Mouse (Mus musculus) adrenal gland, postnatal 4 days (tissue): Measurements from ENCODE around the gene Fgfr2. TPM values are rescaled to one million over a fixed set of nuclear protein-coding genes. Genes with fewer than 3 reads are reported as not detected.

Experiments
- DNase-seq, 2 experiments: peaks; one replicate each; pipeline ENCODE4 v3.0.0; 2021 to 2022; ENCODE audit warnings: low spot score in 2 of 2, mixed read lengths in 2 of 2
- total RNA-seq, 2 experiments: library from RNA; stranded (reverse); gene quantifications; 2 replicates each; pipeline ENCODE4 v1.2.3; 2021

Gene Fgfr2
- total RNA-seq, 2 experiments from 2014 or later: 205 to 210 TPM

DNA sequence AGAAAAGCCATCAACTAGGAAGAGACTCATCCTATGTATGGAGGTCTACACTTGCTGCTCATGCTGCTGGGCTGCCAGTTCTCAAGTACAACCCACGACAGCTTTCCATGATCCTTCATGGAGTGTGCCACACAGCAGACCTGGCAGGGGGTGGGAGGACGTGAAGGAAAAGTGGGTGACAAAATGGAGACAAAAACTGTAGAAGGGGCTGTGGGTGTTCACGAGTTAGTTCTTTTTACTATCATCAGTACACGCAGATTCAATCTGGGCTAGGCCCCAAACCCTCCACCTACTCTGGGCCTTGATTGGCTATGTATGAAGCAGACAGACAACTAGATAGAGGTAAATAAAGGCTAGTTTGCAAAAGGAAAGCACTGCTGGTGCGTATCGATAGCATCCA is 359.8 kb downstream of the Fgfr2 start:
- no peak for DNase-seq

DNA sequence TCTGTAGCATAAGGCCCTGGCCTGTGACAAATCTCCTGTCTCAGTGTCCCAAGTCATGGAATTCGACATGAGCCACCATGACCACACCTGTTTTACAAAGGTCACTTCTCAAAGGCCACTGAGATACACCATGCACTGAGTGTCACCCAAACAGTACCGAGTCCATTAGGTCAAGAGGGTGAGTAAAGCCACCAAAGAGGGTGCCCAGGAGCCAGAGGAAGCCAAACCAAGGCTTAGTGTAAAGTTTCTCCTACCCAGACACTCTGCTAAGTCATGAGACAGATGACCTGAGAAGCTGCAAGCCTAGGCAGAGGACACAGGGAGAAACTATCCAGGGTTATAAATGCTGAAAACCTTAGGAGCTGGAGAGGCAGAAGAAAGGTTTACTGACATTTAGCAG is 361.7 kb downstream of the Fgfr2 start:
- no peak for DNase-seq

DNA sequence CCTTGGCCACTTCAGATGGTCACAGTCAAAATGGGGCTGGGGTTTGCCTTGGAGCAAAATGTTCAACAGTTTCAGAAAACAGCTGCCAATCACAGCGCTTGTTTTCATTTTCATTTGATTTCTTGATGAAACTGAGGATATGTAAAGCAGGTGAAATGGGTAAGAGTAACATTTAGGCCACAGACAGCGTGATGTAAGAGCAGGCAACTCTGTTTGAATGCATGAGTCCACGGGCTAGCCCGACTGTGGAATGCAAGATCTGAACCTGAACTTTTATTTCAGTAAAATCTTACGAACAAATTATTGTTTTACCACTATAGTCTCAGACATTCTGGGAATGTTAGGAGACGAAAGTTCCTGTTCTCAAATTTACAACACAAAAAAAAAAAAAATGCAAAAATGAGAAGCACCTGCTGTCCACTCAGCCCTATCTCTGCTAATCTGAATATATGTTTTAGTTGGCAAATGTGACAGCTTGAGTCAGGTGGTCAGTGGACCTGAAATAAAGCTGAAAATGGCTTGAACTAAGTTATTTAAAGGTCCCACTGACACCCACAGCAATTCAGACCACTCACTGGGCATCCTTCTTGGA is 362.5 kb downstream of the Fgfr2 start:
- DNase-seq: no peak

- no peak for DNase-seq
Observed at GRCm38 (mm10) chr7:132759926-132760325, 363.2 kb downstream of the Fgfr2 start.

- DNase-seq: no peak
Observed at GRCm38 (mm10) chr7:132759405-132759891, 363.7 kb downstream of the Fgfr2 start.

DNA sequence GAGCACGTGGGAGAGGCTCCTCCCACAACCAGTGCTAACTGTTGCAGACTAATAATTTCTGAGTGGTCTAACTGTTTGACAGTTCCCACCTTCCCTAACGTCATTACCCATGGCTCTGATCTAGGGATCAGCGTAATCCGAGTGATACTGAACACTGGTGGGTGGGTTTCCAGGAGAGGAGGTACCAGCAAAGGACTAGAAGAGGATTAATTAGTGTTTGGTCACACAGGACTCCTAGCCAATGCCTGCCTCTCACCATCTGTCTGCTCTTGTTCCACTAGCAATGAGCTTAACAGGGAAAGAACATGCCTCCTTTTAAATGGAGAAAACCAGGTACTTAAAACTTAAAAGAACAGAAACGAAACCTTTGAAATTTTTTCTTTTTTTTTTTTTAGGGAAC is 364.3 kb downstream of the Fgfr2 start:
- DNase-seq: no peak

DNA sequence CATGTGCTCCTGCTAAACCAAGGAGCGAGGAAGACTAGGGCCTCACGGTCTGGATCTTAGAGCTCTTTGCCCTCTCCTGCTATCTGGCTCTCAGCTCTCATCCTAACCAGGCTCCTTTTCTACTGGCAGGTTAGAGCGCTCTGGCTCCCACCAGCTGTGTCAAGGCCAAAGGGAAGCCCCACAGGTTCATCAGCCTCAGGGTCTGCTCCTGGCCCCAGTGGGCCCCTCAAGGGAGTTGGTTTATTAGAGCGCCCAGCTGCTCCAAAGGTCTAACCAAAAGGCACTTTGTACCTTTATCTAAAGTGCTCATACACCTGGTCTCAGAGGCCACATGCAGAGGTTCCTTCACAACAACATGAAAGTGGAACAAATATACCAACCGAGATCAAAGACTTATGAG is 366.8 kb downstream of the Fgfr2 start:
- DNase-seq: no peak

- DNase-seq: no peak
Observed at GRCm38 (mm10) chr7:132754389-132754750, 368.8 kb downstream of the Fgfr2 start.

DNA sequence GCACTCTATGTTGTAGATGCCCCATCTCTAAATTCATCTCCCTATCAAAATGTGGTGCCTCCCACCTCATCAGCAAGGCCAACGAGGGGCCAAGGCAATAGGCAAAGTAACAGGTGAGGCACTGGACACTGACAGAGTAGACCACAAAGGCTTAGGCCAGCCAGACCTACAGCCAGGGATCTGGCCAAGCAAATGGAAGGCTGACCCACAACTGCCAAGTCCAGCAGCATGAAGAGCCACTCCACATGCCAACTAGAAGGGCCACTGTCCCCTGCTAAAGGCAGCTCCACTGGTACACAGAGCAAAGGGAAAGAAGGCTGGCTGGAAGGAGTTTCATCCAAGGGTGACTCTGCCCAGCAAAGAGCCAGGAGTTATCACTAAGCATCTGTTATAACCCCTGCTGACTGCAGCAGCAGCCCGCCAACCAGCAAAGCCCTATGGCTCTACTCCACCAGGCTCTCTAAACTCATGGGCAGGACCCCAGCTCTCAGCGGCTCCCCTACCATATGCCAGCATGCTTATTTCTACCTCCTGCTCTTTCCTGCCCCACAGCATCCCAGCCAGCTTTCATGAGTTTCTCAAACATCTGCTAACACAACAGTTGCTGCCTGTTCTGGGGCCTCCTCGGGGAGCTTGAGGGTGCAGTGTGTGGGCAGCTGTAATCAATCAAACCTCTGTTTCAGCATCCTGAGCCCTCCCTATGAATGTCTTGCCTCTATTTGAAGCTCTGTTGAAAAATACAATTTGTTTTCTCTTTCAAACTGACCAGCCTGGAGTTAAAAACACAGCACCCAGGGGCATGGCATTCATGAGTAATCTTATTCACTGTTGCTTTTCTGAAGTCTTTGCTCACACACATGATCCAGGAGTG is 369.4 kb downstream of the Fgfr2 start:
- no peak for DNase-seq

DNA sequence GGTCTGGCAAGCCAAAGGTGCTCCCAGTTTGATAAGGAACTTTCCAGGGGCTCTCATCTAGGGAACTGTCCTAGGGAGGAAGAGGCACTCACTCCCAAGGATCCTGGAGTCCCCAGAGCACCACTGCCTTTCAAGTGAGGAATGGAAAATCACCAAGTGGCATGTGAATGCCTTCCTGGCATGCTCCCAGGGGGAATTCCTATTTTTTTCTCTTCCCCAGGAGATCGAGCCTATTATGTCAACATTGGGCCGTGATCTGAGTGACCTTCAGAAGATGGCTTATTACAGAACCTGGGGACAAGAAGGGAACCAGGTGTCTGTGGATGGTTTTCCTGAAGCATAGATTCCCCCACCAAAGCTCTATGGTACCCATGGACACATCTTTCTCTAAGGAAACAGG is 371.4 kb downstream of the Fgfr2 start:
- DNase-seq: no peak

DNA sequence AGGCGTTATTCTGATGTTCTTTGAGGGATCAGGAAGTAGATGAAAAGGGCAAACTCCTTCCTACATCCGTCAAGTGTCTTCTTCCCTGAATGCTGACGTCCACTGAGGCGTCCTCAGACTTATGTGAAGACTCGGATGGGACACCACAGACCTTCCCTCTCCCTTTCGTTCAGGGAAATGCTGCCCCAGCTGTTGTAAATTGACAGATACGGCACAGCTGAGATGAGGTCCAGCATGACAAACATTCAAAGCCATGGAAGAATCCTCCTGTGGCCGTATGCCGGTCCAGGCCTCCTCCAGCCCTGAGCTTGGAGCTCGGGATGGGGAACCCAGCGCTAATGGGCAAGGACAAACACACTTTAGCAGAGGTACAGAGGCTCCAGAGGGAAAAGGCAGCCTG is 373.6 kb downstream of the Fgfr2 start:
- DNase-seq: no peak

GRCm38 (mm10) chr7:132748076-132748769 is 374.9 kb downstream of the Fgfr2 start:
- DNase-seq: no peak

- DNase-seq: no peak
Observed at GRCm38 (mm10) chr7:132747096-132747495, 376.1 kb downstream of the Fgfr2 start.

GRCm38 (mm10) chr7:132742912-132743311 is 380.2 kb downstream of the Fgfr2 start:
- no peak for DNase-seq

DNA sequence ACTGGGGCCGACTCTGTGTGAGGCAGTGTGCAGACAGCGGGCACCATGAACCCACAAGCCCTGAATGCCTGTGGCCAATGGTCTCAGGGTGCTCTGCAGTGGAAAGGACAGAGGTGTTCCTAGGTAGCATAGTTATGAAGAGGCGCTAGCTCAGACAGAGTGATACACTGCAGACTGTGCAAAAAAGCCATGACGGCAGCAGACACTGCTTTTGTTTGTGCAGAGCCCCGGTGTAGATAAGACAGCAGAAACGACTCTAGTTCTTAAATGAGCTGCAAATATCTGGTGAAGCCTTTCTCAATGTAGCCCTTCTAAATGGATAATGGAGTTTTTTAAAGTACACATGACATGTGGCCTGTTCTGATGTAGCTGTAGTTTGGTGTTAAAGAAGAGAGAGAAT is 383.3 kb downstream of the Fgfr2 start:
- DNase-seq: no peak

- DNase-seq: no peak
Observed at GRCm38 (mm10) chr7:132738844-132739243, 384.3 kb downstream of the Fgfr2 start.

GRCm38 (mm10) chr7:132736099-132736862 is 386.9 kb downstream of the Fgfr2 start:
- DNase-seq: no peak

DNA sequence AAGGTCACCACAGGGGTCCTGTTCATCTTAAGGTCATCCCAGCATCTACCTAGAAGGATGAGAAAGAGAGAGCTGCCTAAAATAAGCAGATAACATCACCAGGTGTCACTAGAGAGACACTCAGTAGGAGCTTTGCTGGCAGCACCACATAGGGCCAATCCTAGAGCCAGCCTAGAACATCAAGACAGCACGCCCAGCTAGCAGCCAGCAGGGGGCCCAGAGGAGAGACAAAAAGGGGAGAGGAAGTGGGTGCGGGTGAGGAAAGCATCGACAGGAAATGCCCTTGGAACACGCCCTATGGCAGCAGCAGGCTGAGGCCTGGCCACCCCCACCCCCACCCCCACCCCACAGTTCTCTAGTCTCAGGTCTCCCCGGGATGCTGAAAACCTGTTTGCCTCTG is 388.0 kb downstream of the Fgfr2 start:
- peak in 1 of 2 experiments; percentile 40 for DNase-seq

DNA sequence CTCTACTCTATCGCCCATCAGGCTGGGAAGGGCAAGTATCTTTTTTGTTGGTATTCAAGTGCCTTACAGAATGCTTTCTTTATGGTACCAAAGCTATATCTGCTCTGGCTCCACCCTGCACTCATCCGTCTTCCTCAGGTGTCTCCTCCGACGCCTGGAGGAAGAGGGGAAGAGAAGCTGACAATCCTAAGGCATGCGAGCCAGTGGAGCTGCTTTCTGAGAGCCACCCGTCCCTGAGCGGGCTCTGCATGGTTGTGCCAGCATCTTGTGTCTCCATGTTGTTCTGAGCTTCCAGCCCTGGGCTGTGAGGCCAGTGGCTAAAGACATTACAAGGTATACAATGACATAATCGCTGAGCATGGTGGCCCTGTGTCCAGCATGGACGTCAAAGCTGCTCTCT is 388.9 kb downstream of the Fgfr2 start:
- no peak for DNase-seq

DNA sequence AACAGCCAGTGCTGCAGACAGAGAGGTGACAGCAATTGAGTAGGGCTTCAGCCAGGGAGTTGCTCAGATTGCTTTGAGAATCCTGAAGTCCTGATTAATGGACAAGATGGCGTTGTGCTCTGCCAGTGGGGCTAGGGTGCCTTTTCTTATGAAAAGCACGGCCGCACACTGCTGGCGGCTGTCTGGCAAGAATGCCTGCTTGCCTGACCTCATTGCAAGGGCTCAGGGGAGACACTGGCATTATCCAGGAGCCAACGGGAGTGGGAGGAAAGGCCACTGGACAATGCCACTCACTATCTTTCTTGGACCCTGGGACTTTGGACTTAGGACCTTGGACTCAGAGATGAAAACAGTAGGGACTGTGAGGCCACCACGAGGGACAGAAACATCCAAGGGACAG is 389.6 kb downstream of the Fgfr2 start:
- no peak for DNase-seq

DNA sequence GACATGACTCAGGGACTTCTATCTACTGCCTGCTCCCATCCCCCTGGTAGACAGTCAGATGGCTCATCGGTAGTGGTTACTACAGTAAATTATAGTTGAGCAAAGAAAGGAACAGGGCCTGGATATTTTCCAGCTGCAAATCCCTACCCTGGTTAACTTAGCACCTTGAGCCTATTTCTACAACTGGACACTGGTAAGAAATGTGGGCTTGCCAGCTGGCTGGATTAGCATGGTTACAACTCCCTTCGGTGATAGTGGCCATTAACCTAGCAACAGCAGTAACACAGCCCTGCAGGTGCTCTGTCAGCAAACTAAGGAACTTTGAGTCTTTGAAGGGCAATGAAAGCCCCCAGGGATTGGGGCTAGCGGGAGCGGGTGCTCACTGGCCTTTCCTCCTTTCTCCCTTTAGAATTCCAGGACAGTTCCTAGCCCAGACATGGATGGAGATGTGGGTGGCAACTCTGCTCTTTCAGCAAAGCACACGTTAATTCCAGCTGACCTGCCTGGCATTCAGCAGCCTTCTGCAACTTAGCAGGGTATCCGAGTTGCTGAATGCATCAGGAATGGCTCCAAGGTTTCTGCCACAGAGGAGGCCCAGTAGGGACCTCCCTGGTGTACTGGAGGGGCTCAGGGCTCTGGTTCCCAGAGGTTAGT is 390.9 kb downstream of the Fgfr2 start:
- DNase-seq: no peak
